Mouse (Mus musculus) heart, postnatal 0 days (tissue): ENCODE results near the gene Opa3.

Experiments
- CTCF ChIP-seq: IDR thresholded peaks from 2 replicates; pipeline ENCODE4 v1.5.1; 2016; ENCODE audit warnings: antibody characterized with exemption, control low read depth, low read depth
- EP300 ChIP-seq: IDR thresholded peaks from 2 replicates; pipeline ENCODE4 v1.6.1; 2016; ENCODE audit warnings: antibody characterized with exemption, low read depth

- no peak for TF ChIP-seq CTCF
- no peak for TF ChIP-seq EP300
These were observed 7.0 kb downstream of the Opa3 start for GRCm38 (mm10) chr7:19235092-19235671.
